Mouse (Mus musculus): ENCODE data around the gene Gm3127. TPM values are rescaled to one million over a fixed set of nuclear protein-coding genes. Genes with fewer than 3 reads are reported as not detected.
"Not testable (repeated sequence)": the region's sequence is repeated elsewhere in the genome, so short reads cannot be mapped to it uniquely, and the experiment has no call there.

Gm3127 gene
- polyA plus RNA-seq (2016; fragmentation: Nextera tagmentation; extraction: Ambion mirVana): not detected in 2 replicates

GRCm38 (mm10) chr14:4164730-4165129 is at the start of gene Gm3127:
Gene Gm3127 (plus strand): TSS chr14:4165030.
- not testable (repeated sequence) for H3K4me1 ChIP-seq; ATAC-seq; H3K27ac ChIP-seq; H3K9me3 ChIP-seq (replicated peaks); H3K4me2 ChIP-seq; H3K9ac ChIP-seq; H3K4me3 ChIP-seq; H3K36me3 ChIP-seq; H3K27me3 ChIP-seq (replicated peaks)
- 43% methylated on average over 1 of the region's 2 CpGs for WGBS (ENCODE audit: insufficient replicate concordance)

GRCm38 (mm10) chr14:4141646-4142045 is 23.2 kb upstream of the Gm3127 start:
- not testable (repeated sequence) for H3K9ac ChIP-seq; H3K4me3 ChIP-seq; H3K27ac ChIP-seq; H3K4me2 ChIP-seq; H3K4me1 ChIP-seq; H3K36me3 ChIP-seq; H3K9me3 ChIP-seq (replicated peaks); H3K27me3 ChIP-seq (replicated peaks); ATAC-seq
- WGBS (ENCODE audit: insufficient replicate concordance): 76% methylated on average over 4 of the region's 4 CpGs

DNA sequence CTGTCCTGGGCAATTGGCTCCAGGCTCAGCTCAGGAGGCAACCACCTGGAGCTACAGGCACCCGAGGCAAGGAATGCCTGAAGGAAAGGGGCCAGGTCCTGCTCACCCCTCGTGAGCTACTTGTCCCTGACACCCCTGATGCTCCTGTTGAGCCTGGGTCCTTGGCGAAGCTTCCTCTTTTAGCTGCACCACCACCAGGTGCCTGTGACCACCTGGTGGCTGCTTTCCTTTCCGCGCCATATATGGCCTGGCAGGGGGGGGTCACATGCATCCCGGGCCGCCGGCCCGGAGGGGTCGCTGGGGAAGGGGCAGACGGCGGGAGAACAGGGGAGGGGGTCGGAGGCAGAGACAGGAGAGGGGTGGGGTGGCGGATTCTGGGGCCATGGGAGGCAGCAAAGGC is 17.2 kb downstream of the Gm3127 start:
- not testable (repeated sequence) for H3K36me3 ChIP-seq; ATAC-seq; H3K4me1 ChIP-seq; H3K27me3 ChIP-seq (replicated peaks); H3K27ac ChIP-seq; H3K4me3 ChIP-seq; H3K9me3 ChIP-seq (replicated peaks); H3K9ac ChIP-seq
- WGBS (ENCODE audit: insufficient replicate concordance): 5% methylated on average over 8 of the region's 14 CpGs
- peak overlapping the region; percentile 27; the same call in 1 of the 2 replicates for H3K4me2 ChIP-seq

- not testable (repeated sequence) for ATAC-seq; H3K4me3 ChIP-seq; H3K9ac ChIP-seq; H3K9me3 ChIP-seq (replicated peaks); H3K27me3 ChIP-seq (replicated peaks); H3K27ac ChIP-seq; H3K36me3 ChIP-seq; H3K4me1 ChIP-seq
- H3K4me2 ChIP-seq: peak within 1 kb of the TSS; percentile 27
- WGBS (ENCODE audit: insufficient replicate concordance): 15% methylated on average over 30 of the region's 59 CpGs
These were observed 17.8 kb downstream of the Gm3127 start, which contains the start of gene Gm2974 for GRCm38 (mm10) chr14:4182491-4183210. Gene Gm2974 (plus strand): TSS chr14:4182576.

DNA sequence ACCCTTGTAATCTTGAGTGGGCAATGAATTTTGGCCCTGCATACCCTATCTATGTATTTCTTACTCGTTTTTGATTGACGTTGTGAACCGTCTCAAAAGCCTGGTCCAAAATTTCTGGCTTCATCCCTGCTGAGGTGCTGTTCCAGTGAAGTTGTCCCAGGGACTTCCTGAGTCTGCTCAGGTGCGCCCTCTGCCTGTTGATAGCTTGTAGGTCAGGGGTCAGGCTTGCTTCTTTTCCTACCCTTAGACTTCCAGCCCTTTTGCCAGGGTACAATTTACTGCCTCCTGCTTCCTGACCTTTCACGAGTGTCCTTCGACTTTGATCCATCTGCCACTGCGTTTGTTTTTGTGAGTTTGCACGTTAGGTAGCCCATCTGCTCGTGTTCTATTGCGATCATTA is 18.5 kb downstream of the Gm3127 start:
- H3K4me3 ChIP-seq; H3K4me1 ChIP-seq; H3K9ac ChIP-seq; H3K36me3 ChIP-seq; ATAC-seq; H3K27ac ChIP-seq; H3K9me3 ChIP-seq (replicated peaks); H3K4me2 ChIP-seq; H3K27me3 ChIP-seq (replicated peaks): not testable (repeated sequence)
- 16% methylated on average over 6 of the region's 10 CpGs for WGBS (ENCODE audit: insufficient replicate concordance)

Other genes starting within 250 kb of the Gm3127 start
- gene Gm3029, start 233.3 kb upstream of the Gm3127 start, polyA plus RNA-seq (2016; fragmentation: Nextera tagmentation; extraction: Ambion mirVana): not detected in 2 replicates
- not detected in 2 replicates for gene Gm3095, start 201.5 kb upstream of the Gm3127 start, polyA plus RNA-seq (2016; fragmentation: Nextera tagmentation; extraction: Ambion mirVana)
- gene Gm3099, start 166.6 kb upstream of the Gm3127 start, polyA plus RNA-seq (2016; fragmentation: Nextera tagmentation; extraction: Ambion mirVana): not detected in 2 replicates
- gene Gm5796, start 141.1 kb upstream of the Gm3127 start, polyA plus RNA-seq (2016; fragmentation: Nextera tagmentation; extraction: Ambion mirVana): not detected in 2 replicates
- gene Gm3115, start 80.9 kb upstream of the Gm3127 start, polyA plus RNA-seq (2016; fragmentation: Nextera tagmentation; extraction: Ambion mirVana): not detected in 2 replicates
- not detected in 2 replicates for gene Gm8108, start 54.5 kb upstream of the Gm3127 start, polyA plus RNA-seq (2016; fragmentation: Nextera tagmentation; extraction: Ambion mirVana)
- not detected in 2 replicates for gene Gm2974, start 17.5 kb downstream of the Gm3127 start, polyA plus RNA-seq (2016; fragmentation: Nextera tagmentation; extraction: Ambion mirVana)
- gene Gm3138, start 84.6 kb downstream of the Gm3127 start, polyA plus RNA-seq (2016; fragmentation: Nextera tagmentation; extraction: Ambion mirVana): not detected in 2 replicates
- gene Gm3149, start 152.3 kb downstream of the Gm3127 start, polyA plus RNA-seq (2016; fragmentation: Nextera tagmentation; extraction: Ambion mirVana): not detected in 2 replicates
- gene 2610042L04Rik, start 169.7 kb downstream of the Gm3127 start, polyA plus RNA-seq (2016; fragmentation: Nextera tagmentation; extraction: Ambion mirVana): not detected in 2 replicates
- gene Gm3159, start 232.5 kb downstream of the Gm3127 start, polyA plus RNA-seq (2016; fragmentation: Nextera tagmentation; extraction: Ambion mirVana): not detected in 2 replicates

All from liver, embryonic 12.5 days (tissue).